Mouse (Mus musculus): Measurements from ENCODE around the gene Hspb11. TPM values are rescaled to one million over a fixed set of nuclear protein-coding genes. Genes with fewer than 3 reads are reported as not detected.

The Hspb11 gene
- polyA plus RNA-seq, 1 experiment from 2014 or later: 32.5 TPM

DNA sequence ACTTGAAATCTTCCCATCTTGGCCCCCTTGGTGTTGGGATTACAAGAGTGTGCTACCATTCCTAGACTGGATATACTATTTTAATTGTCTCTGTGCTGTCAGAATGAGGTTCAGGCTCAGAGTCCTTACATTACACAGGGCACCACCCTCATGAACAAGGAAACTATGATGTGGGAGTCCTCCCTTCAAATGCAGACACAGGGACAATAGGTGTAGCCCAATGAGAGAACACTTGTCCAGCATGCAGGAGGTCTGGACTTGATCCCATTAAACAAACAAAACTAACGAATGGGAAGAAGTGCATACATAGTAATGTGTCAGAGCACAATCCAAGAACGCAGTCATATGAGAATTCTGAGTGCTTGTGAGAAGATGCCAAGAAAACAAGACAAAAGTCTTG is 34.1 kb downstream of the Hspb11 start:
- in situ Hi-C loops (cut with MboI; ENCODE audit: low pct_unique_long_range_greater_than_20kb): no loop called here
- TF ChIP-seq CTCF (IDR thresholded peaks at IDR 0.05): no peak
- DNase-seq (ENCODE audit: low read depth, low spot score): no peak

DNA sequence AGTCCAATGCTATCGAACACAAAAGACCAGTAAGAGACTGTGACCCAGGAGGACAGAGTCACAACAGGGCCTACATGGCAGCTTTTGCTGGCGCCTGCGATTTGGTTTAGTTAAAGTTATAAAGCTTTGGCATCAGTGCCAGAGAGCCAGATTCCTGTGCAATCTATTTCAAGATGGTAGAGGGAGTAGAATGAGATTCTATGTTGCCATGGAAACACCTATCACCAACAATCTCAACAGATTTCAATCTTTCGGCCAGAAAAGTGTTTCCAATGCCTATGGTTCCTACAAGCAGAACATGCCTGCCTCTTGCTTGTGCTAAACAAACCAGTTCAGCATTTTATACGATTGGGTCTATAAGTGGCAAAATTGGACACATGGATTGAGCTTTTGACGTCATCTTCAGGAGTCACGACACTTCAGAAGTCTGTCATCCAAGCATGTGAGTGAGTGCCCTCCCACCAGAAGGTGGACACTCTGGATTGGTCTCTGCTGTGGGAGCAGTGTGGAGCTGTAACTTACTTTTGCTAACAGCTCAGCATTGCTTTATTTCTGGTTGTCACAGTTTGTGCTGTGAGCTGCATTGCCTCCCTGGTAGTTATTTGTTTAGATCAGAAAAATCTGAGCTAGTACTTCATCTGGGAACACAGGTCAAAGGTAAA is 38.3 kb downstream of the Hspb11 start:
- in situ Hi-C loops (cut with MboI; ENCODE audit: low pct_unique_long_range_greater_than_20kb): no loop called here
- ATAC-seq: no peak
- CTCF ChIA-PET: interaction anchor here (1.8 kb wide), 1 partner anchor 12 kb away, joined by 5 read pairs; no protein-coding TSS in a partner anchor
- POLR2A ChIA-PET: interaction anchor here (1.6 kb wide), 1 partner anchor 20 kb away, joined by 3 read pairs; no protein-coding TSS in a partner anchor
- no peak for DNase-seq (ENCODE audit: low read depth, low spot score)
- TF ChIP-seq CTCF (IDR thresholded peaks at IDR 0.05): no peak
- no peaks in the 10 kb centered on the region for H3K27me3 ChIP-seq

More for the DNA sequence above, 34.1 kb downstream of the Hspb11 start:
- no peaks in the 10 kb centered on the region for H3K27me3 ChIP-seq
- ChIA-PET POLR2A (interaction anchor here (0.7 kb wide), 1 partner anchor 562 kb away, joined by 3 read pairs; no protein-coding TSS in a partner anchor), CTCF (no interaction called here)
- no peak for ATAC-seq

- CTCF ChIA-PET: no interaction called here
These were observed 38.9 kb downstream of the Hspb11 start for GRCm38 (mm10) chr4:107292273-107292662.

GRCm38 (mm10) chr4:107298071-107298606 is 44.7 kb downstream of the Hspb11 start:
- CTCF ChIA-PET: no interaction called here
- POLR2A ChIA-PET: no interaction called here
- DNase-seq (ENCODE audit: low read depth, low spot score) (no peak), ATAC-seq (no peak)
- in situ Hi-C loops (cut with MboI; ENCODE audit: low pct_unique_long_range_greater_than_20kb): no loop called here
- no peaks in the 10 kb centered on the region for H3K27me3 ChIP-seq
- no peak for TF ChIP-seq CTCF (IDR thresholded peaks at IDR 0.05)

More at GRCm38 (mm10) chr4:107292273-107292662, 38.9 kb downstream of the Hspb11 start:
- ATAC-seq (no peak), DNase-seq (ENCODE audit: low read depth, low spot score) (no peak)
- in situ Hi-C loops (cut with MboI; ENCODE audit: low pct_unique_long_range_greater_than_20kb): no loop called here
- H3K27me3 ChIP-seq: no peaks in the 10 kb centered on the region
- POLR2A ChIA-PET: interaction anchor here (1.6 kb wide), 1 partner anchor 21 kb away, joined by 3 read pairs; no protein-coding TSS in a partner anchor
- no peak for TF ChIP-seq CTCF (IDR thresholded peaks at IDR 0.05)

- no peak for TF ChIP-seq CTCF (IDR thresholded peaks at IDR 0.05)
- no peak for DNase-seq (ENCODE audit: low read depth, low spot score)
- in situ Hi-C loops (cut with MboI; ENCODE audit: low pct_unique_long_range_greater_than_20kb): no loop called here
- CTCF ChIA-PET: no interaction called here
- no peak for ATAC-seq
- POLR2A ChIA-PET: no interaction called here
- H3K27me3 ChIP-seq: no peaks in the 10 kb centered on the region
These were observed 46.5 kb downstream of the Hspb11 start for GRCm38 (mm10) chr4:107299779-107300340.

GRCm38 (mm10) chr4:107300371-107300770 is 47.0 kb downstream of the Hspb11 start:
- no peaks in the 10 kb centered on the region for H3K27me3 ChIP-seq
- TF ChIP-seq CTCF (IDR thresholded peaks at IDR 0.05): no peak
- DNase-seq (ENCODE audit: low read depth, low spot score) (no peak), ATAC-seq (no peak)
- CTCF ChIA-PET: no interaction called here
- POLR2A ChIA-PET: no interaction called here
- in situ Hi-C loops (cut with MboI; ENCODE audit: low pct_unique_long_range_greater_than_20kb): no loop called here

DNA sequence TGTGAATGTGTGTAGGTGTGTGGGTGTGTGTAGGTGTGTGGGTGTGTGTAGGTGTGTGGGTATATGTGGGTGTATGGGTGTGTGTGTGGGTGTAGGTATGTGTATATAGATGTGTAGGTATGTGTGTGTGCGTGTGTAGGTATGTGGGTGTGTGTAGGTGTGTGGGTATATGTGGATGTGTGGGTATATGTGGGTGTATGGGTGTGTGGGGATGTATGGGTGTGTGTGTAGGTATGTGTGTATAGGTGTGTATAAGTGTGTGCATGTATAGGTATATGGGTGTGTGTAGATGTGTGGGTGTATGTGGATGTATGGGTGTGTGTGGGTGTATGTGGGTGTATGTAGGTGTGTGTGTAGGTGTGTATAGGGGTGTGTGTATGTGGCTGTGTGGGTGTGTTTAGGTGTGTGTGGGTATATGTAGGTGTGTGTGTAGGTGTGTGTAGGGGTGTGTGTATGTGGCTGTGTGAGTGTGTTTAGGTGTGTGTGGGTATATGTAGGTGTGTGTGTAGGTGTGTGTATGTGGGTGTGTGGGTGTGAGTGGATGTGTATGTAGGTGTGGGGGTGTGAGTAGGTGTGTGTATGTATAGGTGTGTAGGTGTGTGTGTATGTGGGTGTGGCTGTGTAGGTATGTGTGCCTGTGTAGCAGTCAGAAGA is 47.6 kb downstream of the Hspb11 start:
- in situ Hi-C loops (cut with MboI; ENCODE audit: low pct_unique_long_range_greater_than_20kb): no loop called here
- ATAC-seq: no peak
- DNase-seq (ENCODE audit: low read depth, low spot score): no peak
- POLR2A ChIA-PET: no interaction called here
- CTCF ChIA-PET: no interaction called here
- no peak for TF ChIP-seq CTCF (IDR thresholded peaks at IDR 0.05)
- H3K27me3 ChIP-seq: no peaks in the 10 kb centered on the region

- TF ChIP-seq CTCF (IDR thresholded peaks at IDR 0.05): no peak
- POLR2A ChIA-PET: no interaction called here
- in situ Hi-C loops (cut with MboI; ENCODE audit: low pct_unique_long_range_greater_than_20kb): no loop called here
- H3K27me3 ChIP-seq: no peaks in the 10 kb centered on the region
- ATAC-seq (no peak), DNase-seq (ENCODE audit: low read depth, low spot score) (no peak)
- CTCF ChIA-PET: no interaction called here
These were observed 48.8 kb downstream of the Hspb11 start for GRCm38 (mm10) chr4:107302221-107302620.

DNA sequence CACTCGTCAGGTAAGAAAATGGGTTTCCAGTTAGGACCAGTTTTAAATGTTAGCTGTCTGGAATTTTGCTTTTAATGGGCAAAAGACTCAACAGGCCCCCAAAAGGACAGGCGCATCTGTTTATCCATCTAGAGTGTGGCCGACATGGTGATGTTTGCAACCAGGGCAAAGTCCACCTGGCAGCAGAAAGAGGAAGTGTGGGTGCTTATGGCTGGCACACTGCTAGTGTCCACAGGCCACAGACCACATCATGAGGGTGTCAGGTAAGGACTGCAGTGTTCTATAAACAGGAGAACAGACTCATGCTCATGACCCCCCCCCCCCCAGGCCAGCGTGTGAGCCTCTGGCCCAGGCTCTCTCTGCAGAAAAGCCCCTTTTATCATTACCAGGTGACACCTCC is 49.4 kb downstream of the Hspb11 start:
- CTCF ChIA-PET: no interaction called here
- no peak for DNase-seq (ENCODE audit: low read depth, low spot score)
- POLR2A ChIA-PET: no interaction called here
- ATAC-seq: no peak
- in situ Hi-C loops (cut with MboI; ENCODE audit: low pct_unique_long_range_greater_than_20kb): no loop called here
- no peak for TF ChIP-seq CTCF (IDR thresholded peaks at IDR 0.05)
- no peaks in the 10 kb centered on the region for H3K27me3 ChIP-seq

GRCm38 (mm10) chr4:107303531-107303930 is 50.1 kb downstream of the Hspb11 start:
- DNase-seq (ENCODE audit: low read depth, low spot score) (no peak), ATAC-seq (no peak)
- ChIA-PET POLR2A (no interaction called here), CTCF (interaction anchor here (1.2 kb wide), 1 partner anchor 13 kb away, joined by 5 read pairs; no protein-coding TSS in a partner anchor)
- in situ Hi-C loops (cut with MboI; ENCODE audit: low pct_unique_long_range_greater_than_20kb): no loop called here
- TF ChIP-seq CTCF (IDR thresholded peaks at IDR 0.05): no peak
- no peaks in the 10 kb centered on the region for H3K27me3 ChIP-seq

GRCm38 (mm10) chr4:107306966-107307365 is 53.6 kb downstream of the Hspb11 start, which contains the start of gene Dio1:
TSS of gene Dio1 (minus strand) at chr4:107307169.
- ChIA-PET POLR2A (no interaction called here), CTCF (no interaction called here)
- in situ Hi-C loops (cut with MboI; ENCODE audit: low pct_unique_long_range_greater_than_20kb): no loop called here
- TF ChIP-seq CTCF (IDR thresholded peaks at IDR 0.05): no peak
- ATAC-seq: no peak
- H3K27me3 ChIP-seq: no peaks in the 10 kb centered on the region
- no peak for DNase-seq (ENCODE audit: low read depth, low spot score)

All from Patski (cell line).